Mouse (Mus musculus) c-Kit-negative CD71-positive TER-119-positive erythroid progenitor cells, embryonic 14.5 days (primary cell): ENCODE data around the gene Rras.
"Not testable (repeated sequence)": the region's sequence is repeated elsewhere in the genome, so short reads cannot be mapped to it uniquely, and the experiment has no call there.

Experiments used
- DNase-seq: peaks from one replicate; pipeline ENCODE4 v3.0.0-alpha.2; 2013; ENCODE audit warnings: low read depth, low spot score

Gene Rras

GRCm38 (mm10) chr7:44999753-45000152, 18.0 kb upstream of the Rras start:
- no peak for DNase-seq

GRCm38 (mm10) chr7:45000539-45001114, 17.1 kb upstream of the Rras start:
- no peak for DNase-seq

DNA sequence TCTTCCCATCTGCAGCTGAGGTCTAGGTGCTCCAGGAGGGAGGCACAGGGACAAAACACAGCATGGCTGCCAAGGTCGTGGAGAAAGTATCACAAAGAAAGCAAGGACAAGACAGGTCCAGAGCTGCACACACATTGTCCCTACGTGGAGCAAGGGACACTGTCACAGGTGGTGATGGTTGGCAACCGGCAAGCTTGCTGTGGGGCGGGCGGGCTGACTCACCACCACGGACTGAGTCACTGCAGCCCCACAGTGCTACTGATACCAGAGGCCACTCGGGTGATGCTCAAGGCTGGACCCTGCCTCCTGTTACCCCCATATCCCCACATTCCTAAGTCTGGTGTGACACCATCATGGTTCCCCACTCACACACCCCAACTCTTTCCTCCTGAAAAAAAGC, 15.3 kb upstream of the Rras start:
- no peak for DNase-seq

GRCm38 (mm10) chr7:45004546-45004945, 13.2 kb upstream of the Rras start:
- no peak for DNase-seq

DNA sequence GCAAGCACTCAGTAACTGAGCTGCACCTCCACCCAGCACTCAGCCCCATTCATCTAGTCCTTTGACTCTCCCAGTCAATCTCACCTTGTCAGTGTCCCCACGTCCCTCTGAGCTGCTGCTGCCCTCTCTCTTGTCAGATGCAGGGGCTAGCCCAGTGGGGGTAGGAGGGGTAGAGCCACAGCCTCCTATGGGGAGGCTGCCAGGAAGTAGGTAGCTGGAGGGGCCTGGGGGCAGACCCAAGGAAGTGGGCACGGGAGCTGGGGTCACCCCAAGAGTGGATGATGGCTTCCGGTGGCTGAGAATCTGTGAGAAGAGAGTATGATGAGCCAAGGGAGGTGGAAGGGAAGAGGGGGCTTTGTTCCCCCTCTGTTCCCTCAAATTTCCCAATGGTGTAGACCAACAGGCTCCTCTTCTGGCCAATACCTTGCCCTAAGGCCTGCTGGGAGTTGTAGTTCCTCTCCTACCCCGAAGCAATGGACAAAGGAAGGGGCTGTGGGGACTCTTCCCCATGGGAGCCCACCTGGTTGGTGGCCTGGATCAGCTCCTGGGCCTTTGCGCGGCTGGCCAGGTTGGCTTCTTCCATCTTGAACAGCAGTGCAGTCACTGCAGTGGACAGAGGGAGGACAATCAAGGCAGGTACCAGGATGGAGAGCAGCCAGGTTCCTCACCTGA, 12.3 kb upstream of the Rras start:
- no peak for DNase-seq

DNA sequence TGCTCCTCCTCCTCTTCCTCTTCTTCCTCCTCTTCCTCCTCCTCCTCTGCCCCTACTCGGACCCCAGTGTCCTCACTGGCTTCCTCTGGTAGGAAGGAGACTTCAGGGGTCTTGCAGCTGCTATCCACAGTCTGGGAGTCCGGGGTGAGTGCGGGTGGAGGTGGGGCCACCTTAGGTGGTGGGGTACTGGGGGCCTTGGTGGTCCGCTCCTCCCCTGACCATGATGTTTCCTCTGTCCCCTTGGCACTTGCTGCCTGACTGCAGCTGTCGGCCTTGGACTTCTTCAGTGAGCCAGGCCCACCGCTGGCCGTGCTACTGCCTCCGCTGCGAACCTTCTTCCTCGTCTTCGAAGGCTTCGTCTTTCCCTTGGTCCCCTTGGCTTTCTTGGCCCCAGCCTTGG, 11.3 kb upstream of the Rras start:
- no peak for DNase-seq

DNA sequence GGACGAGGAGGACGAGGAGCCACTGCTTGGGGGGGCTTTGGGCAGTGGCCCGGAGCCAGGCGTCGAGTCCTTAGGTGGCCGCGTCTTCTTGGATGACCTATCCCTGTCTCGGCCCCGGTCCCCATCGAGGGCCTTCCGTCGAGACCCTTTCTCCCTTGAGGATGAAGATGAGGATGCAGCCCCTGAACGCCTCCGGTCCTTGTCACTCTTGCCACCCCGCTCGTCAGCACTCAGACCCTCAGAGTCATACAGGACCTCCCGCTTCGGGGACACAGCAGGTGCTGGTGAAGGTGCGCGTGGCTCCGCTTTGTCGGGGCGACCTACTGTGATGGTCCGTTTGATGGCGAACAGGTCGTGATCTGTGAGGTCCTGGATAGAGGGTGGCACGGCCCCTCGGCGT, 10.6 kb upstream of the Rras start:
- DNase-seq = no peak

DNA sequence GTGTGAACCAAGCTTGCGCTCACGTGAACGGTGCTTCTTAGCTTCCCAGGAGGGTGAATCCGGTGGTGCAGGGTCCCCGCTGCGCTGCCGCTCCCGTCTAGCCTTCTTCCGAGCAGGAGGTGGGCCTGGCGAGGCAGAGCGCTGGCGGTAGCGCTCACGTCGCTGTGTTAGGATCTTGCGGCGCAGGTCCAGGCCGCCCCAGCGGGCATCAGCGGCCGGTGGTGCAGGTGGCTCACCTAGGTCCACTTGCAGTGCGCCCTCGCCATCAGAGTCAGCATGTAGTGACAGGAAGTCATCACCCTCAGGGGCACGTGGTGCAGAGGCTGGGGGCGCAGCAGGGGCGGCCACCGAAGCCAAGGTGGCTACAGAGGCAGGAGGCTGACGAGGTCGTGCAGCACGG, 9.9 kb upstream of the Rras start:
- no peak for DNase-seq

DNA sequence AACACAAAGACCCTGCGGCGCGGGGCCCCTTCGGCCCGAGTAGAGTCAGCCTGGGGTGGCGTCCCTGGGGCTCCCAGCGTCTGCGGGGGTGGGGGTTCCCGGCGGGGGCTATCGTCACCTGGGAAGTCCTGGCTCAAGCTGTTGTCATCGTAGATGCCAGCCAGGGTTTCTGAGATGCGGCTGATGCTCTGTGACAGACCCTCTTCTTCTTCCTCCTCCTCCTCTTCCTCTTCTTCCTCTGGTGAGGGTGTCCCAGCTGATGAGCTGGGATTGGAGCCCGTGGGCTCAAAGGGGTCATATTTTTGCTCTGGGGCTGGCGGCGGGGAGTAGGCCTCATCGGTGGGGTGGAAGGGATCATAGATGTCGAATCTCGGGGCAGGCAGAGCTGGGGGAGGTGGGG, 9.3 kb upstream of the Rras start:
- no peak for DNase-seq

GRCm38 (mm10) chr7:45012011-45012410, 5.8 kb upstream of the Rras start:
- no peak for DNase-seq

GRCm38 (mm10) chr7:45012824-45013223, 4.9 kb upstream of the Rras start:
- DNase-seq = no peak

DNA sequence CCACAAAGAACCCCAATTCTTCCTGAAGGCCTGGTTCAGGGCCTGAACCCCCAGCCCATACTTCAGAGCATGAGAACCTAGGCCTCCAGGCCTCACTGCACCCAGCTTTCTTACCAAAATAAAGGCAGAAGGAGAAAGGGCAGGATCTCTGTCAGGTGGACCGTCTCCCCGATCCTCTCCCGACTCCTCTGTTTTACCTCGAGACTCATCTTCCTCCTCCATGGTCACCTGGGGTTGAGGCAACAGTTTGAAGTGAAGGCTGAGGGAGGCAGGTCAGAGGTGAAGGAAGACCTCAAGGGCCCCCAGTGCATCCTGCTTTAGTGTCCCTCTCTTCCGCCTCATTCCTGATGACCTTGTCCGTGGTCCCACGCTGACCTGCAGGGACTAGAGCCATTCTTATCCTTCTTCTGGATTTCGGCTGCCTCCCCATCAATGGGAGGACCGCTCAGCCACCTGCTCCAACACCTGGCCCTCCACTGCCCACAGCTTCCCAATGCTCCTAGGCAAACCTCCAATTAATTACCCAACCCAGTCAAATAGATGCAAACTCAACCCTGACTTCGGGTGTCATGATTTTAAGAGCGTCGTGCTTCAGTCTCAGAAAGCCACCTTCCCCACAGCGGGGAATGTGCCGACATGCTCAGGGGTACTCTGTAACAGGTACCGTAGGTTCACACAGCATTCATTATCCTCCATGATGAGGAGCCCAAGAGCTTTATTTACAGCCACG, 4.2 kb upstream of the Rras start:
- no peak for DNase-seq

GRCm38 (mm10) chr7:45014096-45014451, 3.7 kb upstream of the Rras start:
- no peak for DNase-seq

- DNase-seq = no peak
Measured at GRCm38 (mm10) chr7:45015344-45015956, 2.3 kb upstream of the Rras start.

GRCm38 (mm10) chr7:45015957-45016612, 1.7 kb upstream of the Rras start, which contains the start of gene Scaf1:
Scaf1 (minus strand) TSS chr7:45016363.
- DNase-seq = peak; percentile 96

GRCm38 (mm10) chr7:45016761-45017160, 1.0 kb upstream of the Rras start:
- DNase-seq = no peak

GRCm38 (mm10) chr7:45019031-45019571, 1.3 kb downstream of the Rras start:
- DNase-seq = no peak

DNA sequence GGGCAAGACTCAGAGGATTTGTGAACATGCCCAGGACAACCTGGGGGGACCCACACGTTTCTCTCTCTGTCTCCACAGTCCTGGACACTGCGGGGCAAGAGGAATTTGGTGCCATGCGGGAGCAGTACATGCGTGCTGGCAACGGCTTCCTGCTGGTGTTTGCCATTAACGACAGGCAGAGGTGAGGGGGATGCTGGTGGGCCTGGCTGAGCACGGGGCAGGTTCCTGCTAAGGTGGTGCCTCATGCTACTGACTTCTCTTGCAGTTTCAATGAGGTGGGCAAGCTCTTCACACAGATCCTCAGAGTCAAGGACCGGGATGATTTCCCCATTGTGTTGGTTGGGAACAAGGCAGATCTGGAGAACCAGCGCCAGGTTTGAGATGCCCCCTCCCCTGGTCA, 2.5 kb downstream of the Rras start:
- no peak for DNase-seq

- DNase-seq = not testable (repeated sequence)
Measured at GRCm38 (mm10) chr7:45023711-45024110, 6.0 kb downstream of the Rras start.

DNA sequence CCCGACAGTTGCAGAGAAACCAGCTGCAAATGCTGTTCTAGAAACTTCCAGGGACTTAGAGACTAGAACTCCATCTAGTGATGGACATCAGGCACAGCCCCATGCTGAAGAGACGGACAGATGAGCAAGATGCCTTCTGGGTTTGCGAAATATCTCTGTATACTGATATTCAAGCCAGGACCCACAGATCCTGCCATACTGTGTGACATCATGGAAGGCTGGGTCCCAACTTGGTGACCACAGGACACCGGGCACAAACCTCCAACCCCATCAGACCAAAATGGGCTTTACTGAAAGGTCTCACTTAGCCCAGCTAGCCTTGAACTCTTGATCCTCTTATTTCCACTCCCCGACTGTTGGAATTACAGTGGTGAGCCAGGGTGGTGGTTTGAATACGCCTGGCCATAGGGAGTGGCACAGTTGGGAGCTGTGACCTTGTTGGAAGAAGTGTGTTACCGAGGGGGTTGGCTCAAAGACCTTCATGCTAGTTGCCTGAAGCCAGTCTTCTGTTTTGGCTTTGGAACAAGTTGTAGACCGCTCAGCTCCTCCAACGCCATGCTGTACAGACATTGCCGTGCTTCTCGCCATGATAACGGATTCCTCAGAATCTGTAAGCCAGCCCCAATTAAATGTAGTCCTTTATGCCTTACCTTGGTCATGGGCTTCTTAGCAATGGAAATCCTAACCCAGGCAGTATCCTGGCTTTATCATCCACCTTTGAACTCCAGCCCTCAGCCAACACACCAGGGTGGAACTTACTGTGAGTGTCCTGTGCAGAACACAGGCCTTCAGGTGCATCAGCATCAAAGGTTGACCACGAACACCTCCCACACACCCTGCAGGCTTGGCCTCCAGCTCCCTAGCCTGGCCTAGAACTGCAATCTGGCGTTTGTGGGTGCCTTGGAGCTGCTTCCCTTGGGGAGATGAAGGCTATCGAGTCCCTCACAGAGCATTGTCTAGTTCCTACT, 6.8 kb downstream of the Rras start:
- no peak for DNase-seq
